Mouse (Mus musculus) limb, embryonic 12.5 days (tissue): ENCODE data around the gene Casc1. TPM values are rescaled to one million over a fixed set of nuclear protein-coding genes. Genes with fewer than 3 reads are reported as not detected.
A peak's percentile ranks its signal among the peaks of the same experiment; 100 is the strongest.

ENCODE experiments used
- ATAC-seq: fragments of 200-750 bp; cut with Nextera tagmentation; 2 replicates; pipeline ENCODE4 v1.8.0; 2017; ENCODE audit warnings: low read depth, moderate TSS enrichment; ENCODE audit not compliant: insufficient number of reproducible peaks, insufficient read depth, low FRiP score, low TSS enrichment
- H3K27ac ChIP-seq: fragments of 300-500 bp; sonication (generic); 2 replicates; pipeline ENCODE4 v1.5.1; 2016; ENCODE audit warnings: mild to moderate bottlenecking, moderate library complexity
- H3K27me3 ChIP-seq: fragments of 300-500 bp; sonication (generic); 2 replicates; pipeline ENCODE4 v1.6.1; 2016; ENCODE audit warnings: mild to moderate bottlenecking, moderate library complexity
- H3K36me3 ChIP-seq: fragments of 300-500 bp; sonication (generic); 2 replicates; pipeline ENCODE4 v1.6.1; 2016; ENCODE audit warnings: mild to moderate bottlenecking, moderate library complexity
- H3K4me1 ChIP-seq: fragments of 300-500 bp; sonication (generic); replicated peaks from 2 replicates; pipeline ENCODE4 v1.6.1; 2016
- H3K4me2 ChIP-seq: fragments of 300-500 bp; sonication (generic); 2 replicates; pipeline ENCODE4 v1.6.1; 2016; ENCODE audit warnings: mild to moderate bottlenecking, moderate library complexity
- H3K4me3 ChIP-seq: fragments of 300-500 bp; sonication (generic); replicated peaks from 2 replicates; pipeline ENCODE4 v1.5.1; 2016; ENCODE audit warnings: mild to moderate bottlenecking
- H3K9ac ChIP-seq: fragments of 300-500 bp; sonication (generic); replicated peaks from 2 replicates; pipeline ENCODE4 v1.6.1; 2016; ENCODE audit warnings: mild to moderate bottlenecking, moderate library complexity
- H3K9me3 ChIP-seq: fragments of 300-500 bp; sonication (generic); 2 replicates; pipeline ENCODE4 v1.6.1; 2016; ENCODE audit warnings: mild to moderate bottlenecking, moderate library complexity
- WGBS: fragments of 180-500 bp; shearing (Covaris S2); methylation state at CpG from one replicate; pipeline ENCODE4 v1.1.7; 2016; 5-methylcytosine and 5-hydroxymethylcytosine counted together
- polyA plus RNA-seq: library from polyadenylated mRNA; unstranded; fragments of >200 nt; fragmentation: Nextera tagmentation; extraction: Ambion mirVana; gene quantifications from 2 replicates; pipeline ENCODE4 v1.2.1, GENCODE M21; 2016

Gene Casc1
- polyA plus RNA-seq, 1 experiment from 2014 or later = 0.34 TPM

DNA sequence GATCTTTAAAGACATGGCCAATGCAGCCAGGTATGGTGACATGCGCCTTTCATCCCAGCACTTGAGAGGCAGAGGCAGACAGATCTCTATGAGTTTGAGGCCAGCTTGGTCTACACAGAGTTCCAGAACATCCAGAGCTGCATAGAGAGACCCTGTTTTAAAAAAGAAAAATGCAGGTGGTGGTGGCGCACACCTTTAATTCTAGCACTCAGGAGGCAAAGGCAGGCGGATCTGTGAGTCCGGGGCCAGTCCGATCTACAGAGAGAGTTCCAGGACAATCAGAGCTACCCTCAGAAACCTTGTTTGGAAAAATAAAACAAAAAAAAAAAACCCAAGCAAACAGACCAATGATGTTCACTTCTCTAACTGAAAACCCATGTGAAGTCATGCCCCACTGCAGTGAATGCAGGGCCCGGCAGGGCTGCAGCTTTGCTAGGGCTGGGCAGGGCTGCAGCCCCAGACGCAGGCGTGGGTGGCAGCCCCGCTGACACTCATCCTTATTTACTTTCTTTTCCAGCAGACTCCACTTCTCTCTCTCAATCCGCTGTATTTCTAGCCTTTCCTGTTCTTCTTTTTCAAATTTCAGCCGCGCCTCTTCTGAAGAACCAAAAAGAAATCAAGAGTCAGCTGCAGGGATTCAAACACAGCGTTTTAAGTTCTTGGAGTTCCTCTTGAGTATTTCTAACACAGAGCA, 8.2 kb downstream of the Casc1 start:
- Histone ChIP-seq H3K27ac (no peak overlapping the region), H3K36me3 (no peaks in the 10 kb centered on the region), H3K4me3 (no peak overlapping the region), H3K27me3 (no peaks in the 10 kb centered on the region), H3K9ac (no peak overlapping the region), H3K9me3 (no peaks in the 10 kb centered on the region), H3K4me1 (no peaks in the 10 kb centered on the region), H3K4me2 (no peak overlapping the region)
- ATAC-seq = no peak
- 82% methylated on average over 13 of the region's 13 CpGs for WGBS

DNA sequence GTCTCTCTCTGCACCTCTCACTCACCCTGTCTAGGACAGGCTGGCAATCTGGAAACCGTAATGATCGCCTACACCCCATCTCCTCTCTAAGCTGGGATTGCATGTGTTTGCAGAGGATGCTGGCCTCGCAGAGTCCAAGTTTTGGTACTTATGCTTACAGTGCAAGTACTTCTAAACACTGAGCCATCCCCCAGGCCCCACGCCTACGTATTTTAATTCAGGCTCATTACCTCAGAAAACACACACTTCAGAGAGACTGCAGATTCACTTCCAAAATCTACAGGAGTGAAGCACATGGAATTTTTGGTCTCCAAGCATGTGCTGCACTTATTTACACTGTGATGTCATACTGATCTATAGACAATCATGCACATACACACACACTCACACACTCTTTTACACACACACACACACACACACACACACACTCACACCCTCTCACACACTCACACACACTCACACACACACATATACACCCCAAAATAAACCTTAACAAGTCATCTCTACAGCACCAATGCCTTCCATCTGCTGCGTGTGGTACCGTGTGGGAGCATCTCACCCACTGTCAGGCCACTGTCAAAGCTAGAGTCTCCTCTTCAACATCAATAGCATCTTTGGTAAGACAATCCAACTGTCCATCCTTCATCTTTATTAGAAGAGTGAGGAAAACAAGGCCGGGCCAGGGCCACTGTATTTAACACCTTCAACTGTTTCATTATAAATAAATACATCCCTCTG, 12.7 kb downstream of the Casc1 start:
- no peak for ATAC-seq
- Histone ChIP-seq H3K27me3 (no peaks in the 10 kb centered on the region), H3K4me2 (no peak overlapping the region), H3K36me3 (no peaks in the 10 kb centered on the region), H3K4me3 (no peak overlapping the region), H3K9me3 (no peaks in the 10 kb centered on the region), H3K9ac (no peak overlapping the region), H3K4me1 (no peaks in the 10 kb centered on the region), H3K27ac (no peak overlapping the region)
- WGBS = 94% methylated on average over 8 of the region's 8 CpGs

DNA sequence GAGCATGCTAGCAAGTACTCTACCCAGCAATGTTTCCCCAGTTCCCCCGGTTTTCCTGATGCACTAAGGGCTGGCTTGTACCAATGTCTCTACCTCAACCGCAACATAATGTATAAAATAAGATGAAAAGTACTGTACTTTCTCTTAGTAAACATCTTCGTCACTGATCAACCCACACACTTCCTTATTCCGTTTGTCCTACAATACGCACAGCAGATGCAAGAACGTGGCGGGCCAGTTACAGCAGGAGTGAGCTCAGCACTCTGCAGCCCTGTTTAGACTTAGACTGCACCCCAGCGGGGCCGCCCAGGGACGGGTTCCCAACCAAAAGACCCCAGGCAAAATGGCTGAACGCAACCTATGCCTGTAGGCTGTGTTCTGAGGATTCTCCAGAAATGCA, 17.4 kb downstream of the Casc1 start:
- ATAC-seq = no peak
- H3K4me3 ChIP-seq = no peak overlapping the region
- no peak overlapping the region for H3K27ac ChIP-seq
- no peaks in the 10 kb centered on the region for H3K9me3 ChIP-seq
- H3K4me2 ChIP-seq = no peak overlapping the region
- no peaks in the 10 kb centered on the region for H3K27me3 ChIP-seq
- WGBS = 77% methylated on average over 11 of the region's 11 CpGs
- H3K9ac ChIP-seq = no peak overlapping the region
- no peaks in the 10 kb centered on the region for H3K36me3 ChIP-seq
- H3K4me1 ChIP-seq = no peaks in the 10 kb centered on the region

DNA sequence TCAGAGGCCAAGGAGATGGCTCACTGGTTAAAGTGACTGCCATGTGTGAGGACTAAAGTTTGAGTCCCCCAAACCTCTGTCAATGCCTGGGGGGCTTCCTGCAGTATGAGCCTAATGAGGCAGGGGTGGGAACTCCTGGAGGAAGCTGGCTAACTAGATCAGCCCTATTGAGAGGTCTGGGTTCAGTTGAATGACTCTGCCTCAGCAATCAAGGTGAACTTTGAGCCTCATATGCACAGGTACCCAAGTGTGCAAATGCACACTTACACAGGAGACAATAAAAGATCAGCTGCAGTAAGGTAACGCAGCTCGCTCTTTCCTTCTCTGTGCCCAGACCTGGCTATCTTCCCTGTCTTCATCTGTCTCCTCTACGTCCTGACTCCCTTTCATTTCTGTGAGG, 17.8 kb downstream of the Casc1 start:
- Histone ChIP-seq H3K4me3 (no peak overlapping the region), H3K9me3 (no peaks in the 10 kb centered on the region), H3K9ac (no peak overlapping the region), H3K4me2 (no peak overlapping the region), H3K36me3 (no peaks in the 10 kb centered on the region), H3K4me1 (no peaks in the 10 kb centered on the region), H3K27ac (no peak overlapping the region), H3K27me3 (no peaks in the 10 kb centered on the region)
- no peak for ATAC-seq
- WGBS = 88% methylated on average over 3 of the region's 3 CpGs

DNA sequence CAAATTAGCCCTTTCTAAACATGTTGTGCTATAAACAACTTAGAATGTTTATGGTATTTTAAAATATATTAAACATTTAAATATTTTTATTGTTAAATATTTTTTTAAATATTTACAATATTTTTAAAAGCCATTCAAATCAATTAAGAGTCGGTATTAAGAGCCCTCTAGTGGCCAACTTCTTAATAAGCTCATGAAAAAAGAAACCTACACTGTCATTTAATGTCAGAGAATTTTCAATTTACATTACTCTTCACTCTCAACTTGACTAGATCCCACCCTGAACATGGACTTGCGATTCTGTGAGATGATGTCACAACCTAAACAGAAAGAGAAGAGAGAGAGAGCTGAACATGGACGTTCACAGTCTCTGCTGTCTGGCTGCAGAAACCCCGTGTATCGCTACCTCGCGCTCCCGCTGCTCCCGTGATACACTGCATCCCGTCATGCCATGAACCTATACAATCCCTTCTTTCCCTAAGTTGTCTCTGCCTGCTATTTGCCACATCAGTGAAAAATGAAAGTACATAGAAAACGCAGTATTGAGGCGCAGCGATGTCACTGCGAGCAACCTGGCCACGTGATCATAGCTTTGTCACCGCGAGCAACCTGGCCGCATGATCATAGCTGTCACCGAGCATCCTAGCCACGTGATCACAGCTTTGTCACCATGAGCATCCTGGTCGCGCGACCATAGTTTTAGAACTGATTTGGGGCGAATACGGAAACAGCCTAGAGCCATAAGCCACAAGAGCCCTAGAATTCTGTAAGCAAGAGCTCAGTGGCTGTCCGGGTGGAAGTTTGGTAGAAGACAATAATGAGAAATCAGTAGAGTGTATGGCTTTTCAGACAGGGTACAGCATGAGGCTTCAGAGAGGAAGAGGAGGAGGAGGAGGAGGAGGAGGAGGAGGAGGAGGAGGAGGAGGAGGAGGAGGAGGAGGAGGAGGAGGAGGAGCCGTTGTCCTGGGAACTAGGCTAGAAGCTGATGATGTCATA, 23.4 kb downstream of the Casc1 start:
- Histone ChIP-seq H3K9me3 (no peaks in the 10 kb centered on the region), H3K27ac (no peak overlapping the region), H3K4me2 (peak overlapping the region; percentile 45), H3K9ac (no peak overlapping the region), H3K4me1 (no peaks in the 10 kb centered on the region), H3K36me3 (no peaks in the 10 kb centered on the region), H3K4me3 (peak overlapping the region; percentile 28), H3K27me3 (no peaks in the 10 kb centered on the region)
- WGBS = 62% methylated on average over 27 of the region's 27 CpGs
- ATAC-seq = no peak

DNA sequence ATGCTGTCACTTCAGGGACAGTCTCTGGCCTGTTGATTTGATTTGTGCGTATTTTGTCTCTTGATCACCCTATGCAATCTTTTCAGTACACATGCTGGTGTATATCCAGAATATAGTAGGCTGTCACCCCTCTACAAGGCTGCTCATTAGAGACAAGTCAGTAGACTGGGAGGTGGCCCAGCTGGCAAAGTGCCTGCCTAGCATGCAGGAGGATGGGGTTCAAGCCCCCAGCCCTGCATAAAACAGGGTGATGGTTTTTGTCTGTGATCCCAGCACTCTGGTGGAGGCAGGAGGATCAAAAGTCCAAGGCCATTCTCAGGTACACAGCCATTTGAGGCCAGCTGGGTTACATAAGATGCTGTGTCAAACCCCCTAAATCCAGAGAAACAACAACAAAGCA, 24.7 kb downstream of the Casc1 start:
- 85% methylated on average over 1 of the region's 1 CpGs for WGBS
- Histone ChIP-seq H3K36me3 (no peaks in the 10 kb centered on the region), H3K4me2 (no peak overlapping the region), H3K27ac (no peak overlapping the region), H3K4me3 (no peak overlapping the region), H3K9me3 (no peaks in the 10 kb centered on the region), H3K4me1 (no peaks in the 10 kb centered on the region), H3K9ac (no peak overlapping the region), H3K27me3 (no peaks in the 10 kb centered on the region)
- no peak for ATAC-seq

DNA sequence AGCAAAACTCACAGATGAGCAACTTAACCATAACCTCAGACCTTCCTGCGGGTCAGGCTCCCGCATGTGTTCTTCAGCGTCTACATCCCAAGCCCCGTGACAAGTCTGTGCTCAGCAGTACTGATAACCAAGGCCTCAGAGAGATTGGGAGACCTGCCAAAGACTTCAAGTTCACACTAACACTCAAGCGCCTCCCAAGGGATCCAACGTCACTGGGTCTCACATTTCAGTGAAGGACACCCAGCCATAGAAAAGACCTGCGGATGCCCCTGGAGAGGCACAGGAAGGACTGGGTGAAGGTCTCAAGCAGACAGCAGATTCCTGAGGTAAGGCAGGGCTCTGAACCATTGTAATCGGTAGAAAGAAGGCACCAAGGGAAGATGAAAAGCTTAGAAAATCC, 28.8 kb downstream of the Casc1 start:
- Histone ChIP-seq H3K27ac (no peak overlapping the region), H3K4me1 (peaks cover 8% of the 10 kb centered on the region), H3K36me3 (no peaks in the 10 kb centered on the region), H3K27me3 (no peaks in the 10 kb centered on the region), H3K4me3 (no peak overlapping the region), H3K4me2 (no peak overlapping the region), H3K9ac (no peak overlapping the region), H3K9me3 (no peaks in the 10 kb centered on the region)
- no peak for ATAC-seq
- 81% methylated on average over 8 of the region's 8 CpGs for WGBS

DNA sequence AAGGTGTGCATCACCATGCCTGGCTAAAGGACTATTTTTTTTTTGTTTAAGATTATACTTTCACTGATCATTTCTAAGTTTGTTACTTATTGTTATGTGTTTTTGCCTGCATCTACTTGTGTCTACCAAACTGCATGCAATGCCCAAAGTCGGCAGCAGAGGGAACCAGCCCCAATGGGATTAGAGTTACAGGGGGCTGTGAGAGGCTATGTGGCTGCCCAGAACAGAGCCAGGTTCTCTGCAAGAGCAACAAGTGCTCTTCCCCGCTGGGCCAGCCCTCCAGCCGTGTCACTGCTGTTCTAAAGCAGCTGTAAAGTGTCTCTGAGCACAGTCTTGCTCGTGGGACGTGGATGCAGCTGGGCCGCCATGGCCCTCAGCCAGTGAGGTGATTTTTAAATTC, 31.1 kb downstream of the Casc1 start:
- H3K4me1 ChIP-seq = peaks cover 32% of the 10 kb centered on the region
- no peak overlapping the region for H3K27ac ChIP-seq
- no peaks in the 10 kb centered on the region for H3K9me3 ChIP-seq
- H3K36me3 ChIP-seq = no peaks in the 10 kb centered on the region
- ATAC-seq = no peak
- 30% methylated on average over 6 of the region's 6 CpGs for WGBS
- no peaks in the 10 kb centered on the region for H3K27me3 ChIP-seq
- H3K4me2 ChIP-seq = no peak overlapping the region
- H3K4me3 ChIP-seq = no peak overlapping the region
- no peak overlapping the region for H3K9ac ChIP-seq

DNA sequence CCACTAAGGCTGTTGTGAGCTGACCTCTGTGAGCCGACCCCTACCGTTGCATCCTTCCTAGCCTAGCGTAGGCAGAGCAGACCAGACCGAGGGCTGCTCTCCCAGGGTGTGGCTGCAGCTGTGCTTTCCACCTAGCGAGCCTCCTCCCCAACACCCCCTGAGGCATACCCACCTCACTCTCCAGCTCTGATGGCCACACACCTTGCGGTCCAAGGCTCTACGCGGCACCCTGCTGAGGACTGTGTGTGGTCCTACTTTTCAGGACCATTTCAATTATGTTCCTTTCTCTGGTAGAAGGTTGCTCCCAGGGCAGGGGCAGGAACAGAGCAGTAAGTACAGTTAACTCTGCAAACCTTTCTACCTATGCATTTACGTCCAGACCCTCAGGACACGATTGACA, 34.3 kb downstream of the Casc1 start:
- H3K36me3 ChIP-seq = no peaks in the 10 kb centered on the region
- H3K27ac ChIP-seq = no peak overlapping the region
- no peaks in the 10 kb centered on the region for H3K27me3 ChIP-seq
- ATAC-seq = no peak; the same call in 1 of the 2 replicates
- H3K4me3 ChIP-seq = no peak overlapping the region
- H3K9ac ChIP-seq = no peak overlapping the region
- 34% methylated on average over 10 of the region's 10 CpGs for WGBS
- peak overlapping the region; percentile 10; the same call in 1 of the 2 replicates for H3K4me2 ChIP-seq
- H3K4me1 ChIP-seq = peaks cover 63% of the 10 kb centered on the region
- no peaks in the 10 kb centered on the region for H3K9me3 ChIP-seq

DNA sequence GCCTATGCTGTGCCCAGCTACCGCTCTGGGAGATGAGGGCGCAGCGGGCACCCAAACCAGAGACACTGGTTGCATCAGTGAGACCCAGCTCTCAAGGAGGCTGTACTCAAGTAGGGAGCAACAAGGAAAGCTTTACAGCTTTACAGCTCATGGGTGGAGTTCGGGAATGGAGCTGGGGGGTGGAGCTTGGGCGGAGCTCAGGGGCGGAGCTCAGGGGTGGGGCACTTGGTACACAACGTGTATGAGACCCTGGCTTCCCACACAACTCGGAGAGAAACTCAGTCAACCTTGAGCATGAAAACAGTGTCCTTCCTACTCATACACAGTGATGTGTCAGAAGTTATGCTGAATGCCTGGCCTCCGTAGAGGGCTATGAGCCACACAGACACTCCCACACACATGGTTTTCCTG, 35.2 kb downstream of the Casc1 start:
- no peaks in the 10 kb centered on the region for H3K27me3 ChIP-seq
- WGBS = 26% methylated on average over 9 of the region's 9 CpGs
- H3K36me3 ChIP-seq = no peaks in the 10 kb centered on the region
- H3K9me3 ChIP-seq = no peaks in the 10 kb centered on the region
- peaks cover 65% of the 10 kb centered on the region for H3K4me1 ChIP-seq
- H3K27ac ChIP-seq = no peak overlapping the region
- H3K4me2 ChIP-seq = peak overlapping the region; percentile 15; the same call in 1 of the 2 replicates
- H3K9ac ChIP-seq = no peak overlapping the region
- H3K4me3 ChIP-seq = no peak overlapping the region
- peak; percentile 15; the same call in 1 of the 2 replicates for ATAC-seq

DNA sequence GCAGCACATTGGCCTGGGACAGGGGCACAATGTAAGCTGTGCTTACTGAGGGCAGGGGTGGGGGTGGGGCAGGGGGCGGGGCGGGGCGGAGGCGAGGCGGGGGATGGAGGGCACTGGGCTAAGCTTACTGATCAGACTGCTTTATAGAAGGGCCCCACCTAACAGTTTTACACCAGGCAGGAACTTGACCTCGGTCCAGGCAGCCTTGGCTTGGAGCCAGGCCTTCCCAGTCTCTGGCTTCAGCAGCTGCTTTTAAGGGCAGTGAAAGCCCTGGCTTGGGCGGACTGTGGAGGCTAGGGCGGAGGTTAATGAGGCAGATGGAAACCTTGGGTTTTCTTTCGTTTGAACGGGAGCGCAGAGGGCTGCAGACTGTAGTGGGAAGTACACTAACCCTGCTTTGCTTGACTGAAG, 37.0 kb downstream of the Casc1 start:
- H3K27ac ChIP-seq = peak overlapping the region; percentile 72
- H3K9me3 ChIP-seq = no peaks in the 10 kb centered on the region
- ATAC-seq = peak; percentile 82
- H3K36me3 ChIP-seq = no peaks in the 10 kb centered on the region
- peak overlapping the region; percentile 39 for H3K4me2 ChIP-seq
- no peaks in the 10 kb centered on the region for H3K27me3 ChIP-seq
- H3K9ac ChIP-seq = no peak overlapping the region
- H3K4me1 ChIP-seq = peaks cover 65% of the 10 kb centered on the region
- 1% methylated on average over 10 of the region's 11 CpGs for whole genome bisulfite sequencing
- no peak overlapping the region for H3K4me3 ChIP-seq
